Mouse (Mus musculus): ENCODE data around the gene Klhl29.
"Not testable (repeated sequence)": the region's sequence is repeated elsewhere in the genome, so short reads cannot be mapped to it uniquely, and the experiment has no call there.

Gene Klhl29

GRCm38 (mm10) chr12:5353416-5353815 is 22.1 kb downstream of the Klhl29 start:
- DNase-seq (ENCODE audit: low read depth): no peak

GRCm38 (mm10) chr12:5352771-5353170 is 22.7 kb downstream of the Klhl29 start:
- DNase-seq (ENCODE audit: low read depth): no peak

GRCm38 (mm10) chr12:5350491-5351285 is 24.8 kb downstream of the Klhl29 start:
- no peak for DNase-seq (ENCODE audit: low read depth)

GRCm38 (mm10) chr12:5345088-5345487 is 30.4 kb downstream of the Klhl29 start:
- DNase-seq (ENCODE audit: low read depth): no peak

GRCm38 (mm10) chr12:5344457-5344856 is 31.0 kb downstream of the Klhl29 start:
- not testable (repeated sequence) for DNase-seq (ENCODE audit: low read depth)

GRCm38 (mm10) chr12:5340151-5340603 is 35.3 kb downstream of the Klhl29 start:
- DNase-seq (ENCODE audit: low read depth): no peak

- no peak for DNase-seq (ENCODE audit: low read depth)
These were observed 38.4 kb downstream of the Klhl29 start for GRCm38 (mm10) chr12:5336927-5337712.

GRCm38 (mm10) chr12:5336331-5336730 is 39.2 kb downstream of the Klhl29 start:
- DNase-seq (ENCODE audit: low read depth): no peak

- DNase-seq (ENCODE audit: low read depth): no peak
These were observed 40.5 kb downstream of the Klhl29 start for GRCm38 (mm10) chr12:5334956-5335355.

GRCm38 (mm10) chr12:5334175-5334574 is 41.3 kb downstream of the Klhl29 start:
- no peak for DNase-seq (ENCODE audit: low read depth)

- no peak for DNase-seq (ENCODE audit: low read depth)
These were observed 43.5 kb downstream of the Klhl29 start for GRCm38 (mm10) chr12:5331810-5332484.

GRCm38 (mm10) chr12:5330496-5331070 is 44.9 kb downstream of the Klhl29 start:
- no peak for DNase-seq (ENCODE audit: low read depth)

GRCm38 (mm10) chr12:5322444-5323087 is 52.9 kb downstream of the Klhl29 start:
- DNase-seq (ENCODE audit: low read depth): no peak

GRCm38 (mm10) chr12:5321017-5321416 is 54.5 kb downstream of the Klhl29 start:
- no peak for DNase-seq (ENCODE audit: low read depth)

- no peak for DNase-seq (ENCODE audit: low read depth)
These were observed 56.0 kb downstream of the Klhl29 start for GRCm38 (mm10) chr12:5319359-5319973.

- no peak for DNase-seq (ENCODE audit: low read depth)
These were observed 59.4 kb downstream of the Klhl29 start for GRCm38 (mm10) chr12:5316029-5316567.

GRCm38 (mm10) chr12:5307923-5308322 is 67.6 kb downstream of the Klhl29 start:
- no peak for DNase-seq (ENCODE audit: low read depth)

GRCm38 (mm10) chr12:5305466-5305865 is 70.0 kb downstream of the Klhl29 start:
- DNase-seq (ENCODE audit: low read depth): no peak

GRCm38 (mm10) chr12:5303912-5304311 is 71.6 kb downstream of the Klhl29 start:
- no peak for DNase-seq (ENCODE audit: low read depth)

GRCm38 (mm10) chr12:5303100-5303499 is 72.4 kb downstream of the Klhl29 start:
- DNase-seq (ENCODE audit: low read depth): no peak

GRCm38 (mm10) chr12:5301841-5302240 is 73.6 kb downstream of the Klhl29 start:
- DNase-seq (ENCODE audit: low read depth): no peak
